Mouse (Mus musculus) brain, embryonic 14.5 days (tissue): ENCODE measurements at regions not wholly inside any gene's neighbourhood (a gene's known extent, or its start where the extent isn't known, plus 50 kb on each side); places are given as distances from the start of the nearest gene placed in this dataset.

Experiments used
- CTCF ChIP-seq: fragments of 200-500 bp; IDR thresholded peaks from 2 replicates; pipeline ENCODE4 v1.5.1; 2012; ENCODE audit warnings: inconsistent platforms, mild to moderate bottlenecking, moderate library complexity, borderline replicate concordance; ENCODE audit not compliant: insufficient read depth, insufficient read length; ENCODE audit errors: extremely low read depth
- POLR2A ChIP-seq: fragments of 200-500 bp; IDR thresholded peaks from 2 replicates; pipeline ENCODE4 v1.6.1; 2012; ENCODE audit warnings: mild to moderate bottlenecking, inconsistent platforms, borderline replicate concordance; ENCODE audit not compliant: poor library complexity, insufficient read depth, insufficient read length, severe bottlenecking; ENCODE audit errors: extremely low read depth

GRCm38 (mm10) chr15:93062213-93063131, 212.5 kb downstream of the Gxylt1 start:
- TF ChIP-seq CTCF (no peak), POLR2A (no peak)
